Mouse (Mus musculus) small intestine, adult 2 months (tissue): ENCODE results near the gene Trim72.

Experiments
- CTCF ChIP-seq: fragments of 200-500 bp; IDR thresholded peaks from 2 replicates; pipeline ENCODE4 v1.5.1; 2012; ENCODE audit warnings: low read depth, mild to moderate bottlenecking, control low read depth, inconsistent platforms, low read length, moderate library complexity, mixed read lengths; ENCODE audit not compliant: insufficient replicate concordance, insufficient read length; ENCODE audit errors: extremely low read depth
- POLR2A ChIP-seq: fragments of 200-500 bp; IDR thresholded peaks from 2 replicates; pipeline ENCODE4 v1.6.1; 2012; ENCODE audit warnings: low read depth, mild to moderate bottlenecking, control low read depth, inconsistent platforms, low read length, moderate library complexity

- TF ChIP-seq CTCF: no peak
- no peak for TF ChIP-seq POLR2A
Observed at GRCm38 (mm10) chr7:128000068-128000950, 3.4 kb upstream of the Trim72 start.
